Mouse (Mus musculus) adrenal gland, postnatal 14 days (tissue): ENCODE results near the gene Calhm1. TPM values are rescaled to one million over a fixed set of nuclear protein-coding genes. Genes with fewer than 3 reads are reported as not detected.
"Not testable (repeated sequence)": the region's sequence is repeated elsewhere in the genome, so short reads cannot be mapped to it uniquely, and the experiment has no call there.

ENCODE experiments used
- DNase-seq: peaks from one replicate; pipeline ENCODE4 v3.0.0; 2021; ENCODE audit warnings: mixed read lengths
- total RNA-seq: library from RNA; stranded (reverse); gene quantifications from 2 replicates; pipeline ENCODE4 v1.2.3, GENCODE M21; 2021

Calhm1 gene
- total RNA-seq, 1 experiment from 2014 or later: not detected

DNA sequence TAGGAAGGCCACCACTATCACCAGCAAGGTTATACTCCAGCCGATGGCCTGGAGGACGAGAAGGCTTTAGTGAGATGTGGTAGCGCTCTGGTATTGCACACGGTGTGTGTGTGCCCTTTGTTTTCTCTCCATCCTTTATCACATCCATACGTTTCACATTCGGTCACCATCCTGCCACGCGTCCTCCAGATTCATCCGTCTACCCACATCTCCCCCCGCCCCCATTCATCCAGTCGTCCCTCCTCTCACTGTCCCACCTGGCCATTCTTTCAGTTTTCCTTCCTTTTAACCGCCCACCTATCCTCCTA is 8.0 kb upstream of the Calhm1 start:
- no peak for DNase-seq

DNA sequence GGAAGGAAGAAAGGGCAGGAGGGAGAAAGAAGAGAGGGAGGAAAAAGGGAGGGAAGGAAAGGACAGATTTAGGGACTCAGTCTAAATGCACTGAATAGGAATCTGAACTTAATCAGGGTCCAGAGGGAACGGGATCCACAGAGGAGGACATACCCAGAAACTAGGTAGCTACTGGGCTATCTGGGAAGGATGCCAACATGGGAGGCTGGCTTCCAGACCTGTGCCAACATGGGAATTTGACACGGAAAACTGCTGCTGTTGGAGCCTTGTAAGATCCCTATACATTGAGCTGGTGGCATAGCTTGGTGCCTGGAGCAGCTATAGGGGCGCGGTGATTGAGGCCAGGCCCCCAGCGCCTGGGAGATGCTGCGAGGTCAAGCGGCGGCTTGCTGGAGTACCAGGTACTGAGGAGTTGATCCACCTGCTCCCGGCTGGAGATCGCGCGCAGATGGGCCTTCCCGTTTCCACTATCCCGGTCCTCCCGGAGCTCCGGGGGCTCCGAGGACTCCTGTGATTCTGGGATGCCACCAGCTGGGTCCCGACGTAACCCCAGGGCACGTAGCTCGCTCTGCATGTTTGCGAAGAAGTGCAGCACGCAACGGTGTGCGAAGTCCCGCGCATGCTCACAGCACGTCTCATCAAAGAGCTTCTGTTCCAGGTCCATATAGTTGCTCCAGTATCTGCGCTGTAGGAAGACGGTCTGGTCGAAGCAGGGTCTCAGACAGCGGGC is 7.4 kb upstream of the Calhm1 start:
- no peak for DNase-seq

- peak; percentile 56 for DNase-seq
Observed at GRCm38 (mm10) chr19:47149854-47150253, 5.8 kb upstream of the Calhm1 start.

GRCm38 (mm10) chr19:47148267-47148847 is 4.3 kb upstream of the Calhm1 start:
- no peak for DNase-seq

DNA sequence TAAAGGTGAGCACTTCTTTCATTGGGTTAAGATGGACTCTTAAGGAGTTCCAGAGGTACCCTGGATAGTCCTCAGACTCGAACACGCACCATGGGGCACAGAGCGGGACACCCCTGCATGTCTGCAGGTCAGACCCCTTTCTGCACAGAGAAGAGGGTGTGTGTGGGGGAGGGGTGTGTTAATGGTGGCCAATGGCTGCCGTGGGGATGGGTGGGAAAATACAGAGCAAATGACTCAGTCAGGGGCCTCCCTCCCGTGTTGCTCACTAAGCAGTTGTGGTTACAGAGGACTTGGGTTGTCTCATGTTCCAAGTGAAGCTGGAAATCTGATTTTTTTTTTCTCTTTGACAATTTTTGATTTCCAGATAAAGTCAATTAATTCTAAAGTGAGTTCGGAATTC is 1.6 kb downstream of the Calhm1 start:
- no peak for DNase-seq

DNA sequence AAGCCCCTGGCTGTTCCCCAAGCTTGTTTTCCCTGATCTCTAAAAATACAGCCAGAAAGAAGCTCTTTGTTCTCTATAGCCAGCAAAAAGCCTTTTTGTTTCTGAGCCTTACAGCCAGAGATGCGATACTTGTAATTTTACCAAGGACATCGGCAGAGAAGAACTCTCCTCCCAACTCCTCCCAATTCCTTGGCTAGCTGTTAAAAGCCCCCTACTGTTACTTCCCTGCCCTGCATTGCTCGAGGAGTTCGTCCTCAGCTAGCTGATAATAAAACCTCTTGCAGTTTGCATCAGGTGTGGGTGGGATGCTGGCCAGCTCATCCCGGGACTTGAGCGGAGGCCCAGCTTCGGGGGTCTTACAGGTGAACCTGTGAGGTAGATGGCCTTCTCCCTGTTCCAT is 4.4 kb downstream of the Calhm1 start:
- DNase-seq: not testable (repeated sequence)

DNA sequence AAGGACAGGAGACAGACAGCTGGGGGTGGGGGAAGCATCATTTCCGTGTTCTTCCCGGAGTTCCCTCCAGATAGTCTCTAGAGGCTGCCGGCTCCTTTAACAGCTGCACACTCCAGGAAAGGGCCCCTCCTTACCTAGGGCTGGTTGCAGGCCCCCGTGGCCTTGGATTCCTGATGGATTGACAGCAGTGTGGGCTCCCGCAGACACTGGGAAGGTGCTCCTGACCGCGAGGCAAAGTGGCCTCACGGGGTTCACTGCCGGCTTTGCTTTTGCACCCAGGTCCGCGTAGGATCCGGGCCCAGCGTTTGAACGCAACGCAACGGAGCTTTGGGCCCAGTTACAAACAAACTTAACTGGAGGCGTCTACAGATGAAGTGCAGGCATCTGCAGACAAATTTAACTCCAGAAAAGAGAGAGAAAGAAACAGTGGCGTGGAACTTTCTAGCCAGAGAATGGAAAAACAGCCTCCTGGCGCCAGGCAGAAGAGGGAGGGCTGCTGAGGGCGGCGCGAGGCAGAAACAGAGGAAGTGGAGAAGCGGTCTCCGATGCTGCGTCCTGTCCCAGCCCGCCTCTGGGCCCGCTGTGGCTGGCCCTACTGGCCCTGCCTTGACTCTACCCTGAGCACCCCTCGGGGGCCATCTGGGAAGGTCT is 6.2 kb downstream of the Calhm1 start, which contains the start of gene Calhm2:
Gene Calhm2, minus strand, starts transcription at position 524 of the 651 bp plus-strand sequence.
- peak; percentile 74 for DNase-seq

- DNase-seq: peak; percentile 65
Observed at GRCm38 (mm10) chr19:47137051-47137581, 6.9 kb downstream of the Calhm1 start.

- DNase-seq: no peak
Observed at GRCm38 (mm10) chr19:47136170-47136569, 7.9 kb downstream of the Calhm1 start.

DNA sequence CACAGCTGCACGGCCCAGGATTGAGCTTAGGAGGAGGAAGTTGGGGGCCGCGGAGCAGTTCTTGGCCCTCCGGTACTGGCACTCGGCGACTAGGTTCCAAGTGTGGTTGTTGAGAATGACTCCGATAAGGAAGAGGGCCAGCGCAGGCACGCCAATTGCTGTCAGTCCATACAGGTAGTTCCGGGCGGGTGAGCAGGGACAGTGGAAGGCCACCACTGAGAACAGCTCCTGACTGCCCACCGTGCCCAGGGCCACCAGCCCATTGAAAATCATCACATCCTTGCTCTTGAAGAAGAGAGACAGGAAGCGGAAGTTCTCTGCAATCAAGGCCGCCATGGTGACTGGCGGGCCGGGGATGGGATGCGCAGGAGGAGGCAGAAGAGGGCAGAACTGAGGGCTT is 8.5 kb downstream of the Calhm1 start:
- DNase-seq: no peak

- DNase-seq: no peak
Observed at GRCm38 (mm10) chr19:47133161-47133560, 10.9 kb downstream of the Calhm1 start.

DNA sequence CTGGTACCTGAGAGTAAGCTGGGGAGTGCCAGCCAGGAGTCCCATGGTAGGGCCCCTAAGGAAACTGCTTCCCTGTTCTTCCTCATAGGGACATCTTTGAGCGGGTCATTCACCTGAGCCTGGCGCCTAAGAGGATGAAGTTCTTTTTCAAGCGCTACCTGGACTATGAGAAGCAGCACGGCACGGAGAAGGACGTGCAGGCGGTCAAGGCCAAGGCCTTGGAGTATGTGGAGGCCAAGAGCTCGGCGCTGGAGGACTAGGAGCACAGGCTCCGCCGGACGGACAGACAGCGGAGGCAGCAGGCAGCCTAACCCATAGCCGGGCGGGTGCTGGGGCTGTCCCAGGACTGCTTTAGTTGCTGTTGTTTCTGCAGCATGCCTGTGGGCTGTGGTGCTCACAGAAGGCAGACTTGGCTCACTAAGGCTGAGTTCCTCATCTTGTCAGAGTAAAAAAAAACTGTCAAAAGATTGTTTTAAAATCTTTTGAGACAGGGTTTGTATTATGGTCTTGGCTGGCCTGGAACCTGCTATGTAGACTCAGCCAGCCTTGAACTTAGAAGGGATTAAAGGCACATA is 13.4 kb downstream of the Calhm1 start:
- peak; percentile 30 for DNase-seq

DNA sequence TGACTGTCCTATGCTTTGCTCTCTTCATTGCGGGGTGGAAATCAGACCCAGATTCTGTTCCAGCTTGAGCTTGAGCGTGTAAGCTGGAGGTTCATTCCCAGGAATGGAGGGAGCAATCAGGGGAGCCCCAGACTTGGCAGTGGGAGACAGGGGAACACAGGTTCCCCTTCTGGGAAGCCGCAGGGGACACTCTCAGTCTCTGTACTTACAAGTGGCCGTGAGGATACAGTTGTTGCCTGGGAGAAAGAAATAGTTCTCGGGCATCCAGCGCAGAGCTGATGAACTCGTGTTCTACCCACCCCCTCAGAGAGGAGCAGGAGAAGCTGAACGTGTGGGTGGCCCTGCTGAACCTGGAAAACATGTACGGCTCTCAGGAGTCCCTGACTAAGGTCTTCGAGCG is 15.2 kb downstream of the Calhm1 start:
- no peak for DNase-seq

- DNase-seq: no peak
Observed at GRCm38 (mm10) chr19:47128164-47128563, 15.9 kb downstream of the Calhm1 start.

- DNase-seq: peak; percentile 34
Observed at GRCm38 (mm10) chr19:47122802-47123201, 21.3 kb downstream of the Calhm1 start.

DNA sequence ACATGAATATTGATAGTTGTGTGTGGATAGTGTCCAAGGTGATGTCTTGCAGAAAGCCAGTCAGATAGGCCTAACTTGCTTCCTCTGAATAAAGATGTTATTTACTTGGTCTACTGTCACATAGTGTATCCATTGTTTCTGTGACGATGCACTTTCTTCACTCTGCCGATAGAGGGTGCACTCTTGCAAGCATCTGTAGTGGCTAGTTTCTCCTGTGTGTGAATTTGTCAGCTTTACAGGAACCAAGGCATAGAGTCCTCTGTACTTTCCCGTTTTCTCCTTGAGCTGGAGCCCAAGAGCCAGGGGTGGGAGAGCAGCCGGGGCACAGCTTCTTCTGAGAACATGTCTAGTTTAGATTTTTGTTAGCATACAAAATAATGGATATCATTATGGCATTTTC is 23.0 kb downstream of the Calhm1 start:
- DNase-seq: no peak

DNA sequence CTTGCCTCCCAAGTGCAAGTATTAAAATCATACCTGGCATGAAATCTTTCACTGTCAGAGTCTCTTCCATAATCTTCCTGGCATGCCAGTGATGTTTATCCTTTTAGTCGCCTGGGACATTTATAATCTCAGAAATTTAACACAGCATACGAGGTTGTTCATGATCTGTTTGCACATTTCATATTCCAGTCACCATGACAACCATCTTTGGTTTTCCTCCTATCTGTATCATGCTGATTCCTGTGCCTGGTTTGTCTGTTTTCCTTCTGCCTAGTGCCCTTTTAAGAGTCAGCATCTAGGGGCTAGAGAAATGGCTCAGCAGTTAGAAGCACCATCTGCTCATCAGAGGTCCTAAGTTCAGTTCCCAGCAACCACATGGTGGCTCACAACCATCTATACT is 25.4 kb downstream of the Calhm1 start:
- DNase-seq: no peak

- no peak for DNase-seq
Observed at GRCm38 (mm10) chr19:47104641-47105271, 39.3 kb downstream of the Calhm1 start.

DNA sequence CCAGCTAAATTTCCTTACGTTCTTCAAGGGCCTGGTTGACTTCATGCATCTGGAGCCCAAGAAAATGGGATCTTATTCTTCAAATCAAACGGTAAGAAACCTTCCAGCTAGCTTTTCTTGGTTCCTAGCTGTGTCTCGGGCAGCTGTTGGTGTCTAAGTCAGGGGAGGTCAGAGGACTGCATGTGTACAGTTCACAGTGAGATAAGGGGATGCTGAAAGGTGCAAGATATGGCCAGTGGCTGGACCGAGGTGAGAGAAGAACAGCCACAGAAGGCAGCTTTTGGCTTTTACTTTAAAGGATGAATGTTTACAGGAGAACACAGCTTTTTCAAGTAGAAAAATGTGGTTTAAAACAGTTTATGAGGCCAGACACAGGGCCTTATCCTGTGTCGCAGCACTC is 43.0 kb downstream of the Calhm1 start:
- no peak for DNase-seq
